Mouse (Mus musculus): Measurements from ENCODE around the gene Rab3b.

- no peak for TF ChIP-seq CTCF (IDR thresholded peaks at IDR 0.05; ENCODE audit: borderline replicate concordance, extremely low read depth, insufficient read depth, insufficient read length)
- TF ChIP-seq POLR2A (IDR thresholded peaks at IDR 0.05; ENCODE audit: borderline replicate concordance, extremely low read depth, insufficient read depth, insufficient read length, poor library complexity, severe bottlenecking) = no peak
Observed at GRCm38 (mm10) chr4:108905859-108906258, 27.0 kb downstream of the Rab3b start.
